Mouse (Mus musculus) hindbrain, embryonic 15.5 days (tissue): Measurements from ENCODE around the gene Ncoa3. TPM values are rescaled to one million over a fixed set of nuclear protein-coding genes. Genes with fewer than 3 reads are reported as not detected.
A peak's percentile ranks its signal among the peaks of the same experiment; 100 is the strongest.
"Not testable (repeated sequence)": the region's sequence is repeated elsewhere in the genome, so short reads cannot be mapped to it uniquely, and the experiment has no call there.

Experiments
- ATAC-seq: fragments of 200-750 bp; cut with Nextera tagmentation; 2 replicates; pipeline ENCODE4 v1.8.0; 2017; ENCODE audit warnings: low read depth, moderate number of reproducible peaks, moderate TSS enrichment; ENCODE audit not compliant: low FRiP score
- H3K27ac ChIP-seq: fragments of 300-500 bp; sonication (generic); replicated peaks from 2 replicates; pipeline ENCODE4 v1.5.1; 2015; ENCODE audit warnings: mild to moderate bottlenecking, inconsistent platforms
- H3K27me3 ChIP-seq: fragments of 300-500 bp; sonication (generic); 2 replicates; pipeline ENCODE4 v1.6.1; 2015; ENCODE audit warnings: control low read depth, inconsistent platforms
- H3K36me3 ChIP-seq: fragments of 300-500 bp; sonication (generic); 2 replicates; pipeline ENCODE4 v1.6.1; 2015; ENCODE audit warnings: control low read depth, inconsistent platforms
- H3K4me1 ChIP-seq: fragments of 300-500 bp; sonication (generic); replicated peaks from 2 replicates; pipeline ENCODE4 v1.6.1; 2015; ENCODE audit warnings: control low read depth, inconsistent platforms
- H3K4me2 ChIP-seq: fragments of 300-500 bp; sonication (generic); 2 replicates; pipeline ENCODE4 v1.6.1; 2015; ENCODE audit warnings: moderate library complexity, mild to moderate bottlenecking, inconsistent platforms
- H3K4me3 ChIP-seq: fragments of 300-500 bp; sonication (generic); 2 replicates; pipeline ENCODE4 v1.5.1; 2015; ENCODE audit warnings: mild to moderate bottlenecking, inconsistent platforms
- H3K9ac ChIP-seq: fragments of 300-500 bp; sonication (generic); 2 replicates; pipeline ENCODE4 v1.6.1; 2015; ENCODE audit warnings: inconsistent platforms
- H3K9me3 ChIP-seq: fragments of 300-500 bp; sonication (generic); 2 replicates; pipeline ENCODE4 v1.6.1; 2016; ENCODE audit warnings: control low read depth, inconsistent platforms
- WGBS: fragments of 180-500 bp; shearing (Covaris S2); methylation state at CpG from one replicate; pipeline ENCODE4 v1.1.7; 2015; 5-methylcytosine and 5-hydroxymethylcytosine counted together
- polyA plus RNA-seq: library from polyadenylated mRNA; unstranded; fragments of >200 nt; fragmentation: Nextera tagmentation; extraction: Ambion mirVana; gene quantifications from 2 replicates; pipeline ENCODE4 v1.2.1, GENCODE M21; 2015

The Ncoa3 gene
- 14.0 and 15.1 TPM in 2 replicates for polyA plus RNA-seq

- Histone ChIP-seq H3K4me2 (peak within 1 kb of the TSS; percentile 91), H3K27ac (peak within 1 kb of the TSS; percentile 87), H3K9ac (peak within 1 kb of the TSS; percentile 90), H3K4me1 (peaks cover 14% of the 10 kb centered on the region), H3K27me3 (no peaks in the 10 kb centered on the region), H3K4me3 (peak within 1 kb of the TSS; percentile 96), H3K36me3 (no peaks in the 10 kb centered on the region), H3K9me3 (no peaks in the 10 kb centered on the region)
- peak; percentile 92 for ATAC-seq
- WGBS = 2% methylated on average over 76 of the region's 103 CpGs
Measured at GRCm38 (mm10) chr2:165992270-165993172, at the start of gene Ncoa3. TSS of gene Ncoa3 (plus strand) at chr2:165992636.

- no peaks in the 10 kb centered on the region for H3K27me3 ChIP-seq
Measured at GRCm38 (mm10) chr2:165943113-165943512, 49.3 kb upstream of the Ncoa3 start.

GRCm38 (mm10) chr2:165944576-165945351 is 47.7 kb upstream of the Ncoa3 start:
- Histone ChIP-seq H3K9me3 (no peaks in the 10 kb centered on the region), H3K36me3 (no peaks in the 10 kb centered on the region), H3K4me1 (no peaks in the 10 kb centered on the region), H3K4me2 (no peak overlapping the region), H3K4me3 (no peak overlapping the region), H3K27ac (no peak overlapping the region), H3K9ac (no peak overlapping the region), H3K27me3 (no peaks in the 10 kb centered on the region)
- WGBS = 79% methylated on average over 11 of the region's 11 CpGs
- ATAC-seq = no peak

More at GRCm38 (mm10) chr2:165943113-165943512, 49.3 kb upstream of the Ncoa3 start:
- Histone ChIP-seq H3K4me3 (no peak overlapping the region), H3K9me3 (no peaks in the 10 kb centered on the region), H3K4me2 (no peak overlapping the region), H3K9ac (no peak overlapping the region), H3K36me3 (no peaks in the 10 kb centered on the region), H3K27ac (no peak overlapping the region), H3K4me1 (no peaks in the 10 kb centered on the region)
- no peak for ATAC-seq
- WGBS = 91% methylated on average over 2 of the region's 2 CpGs

DNA sequence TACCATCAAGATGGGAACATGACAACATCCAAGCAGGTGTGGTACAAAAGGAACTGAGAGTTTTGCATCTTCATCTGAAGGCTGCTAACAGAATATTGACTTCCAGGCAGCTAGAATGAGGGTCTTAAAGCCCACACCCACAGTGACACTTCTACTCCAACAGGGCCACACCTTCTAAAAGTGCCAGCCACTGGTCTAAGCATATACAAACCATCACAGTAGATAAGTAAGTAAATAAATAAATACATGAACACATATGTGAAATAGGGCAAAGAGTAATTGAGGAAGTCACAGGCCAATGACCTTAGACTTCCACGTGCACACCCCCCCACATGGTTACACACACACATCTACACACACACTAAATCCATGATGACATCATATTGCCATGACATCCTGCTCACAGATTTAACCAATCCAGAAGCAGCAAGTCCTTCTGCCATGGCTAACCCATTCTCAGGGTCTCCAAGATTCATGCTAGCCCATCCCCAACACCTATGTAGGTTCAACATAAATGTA is 46.3 kb upstream of the Ncoa3 start:
- H3K36me3 ChIP-seq = no peaks in the 10 kb centered on the region
- 93% methylated on average over 1 of the region's 1 CpGs for WGBS
- no peaks in the 10 kb centered on the region for H3K27me3 ChIP-seq
- H3K4me3 ChIP-seq = no peak overlapping the region
- H3K4me2 ChIP-seq = no peak overlapping the region
- no peaks in the 10 kb centered on the region for H3K4me1 ChIP-seq
- H3K27ac ChIP-seq = no peak overlapping the region
- no peaks in the 10 kb centered on the region for H3K9me3 ChIP-seq
- no peak for ATAC-seq
- no peak overlapping the region for H3K9ac ChIP-seq

- 77% methylated on average over 1 of the region's 1 CpGs for WGBS
- Histone ChIP-seq H3K9ac (no peak overlapping the region), H3K36me3 (no peaks in the 10 kb centered on the region), H3K4me1 (no peaks in the 10 kb centered on the region), H3K4me2 (no peak overlapping the region), H3K4me3 (no peak overlapping the region), H3K9me3 (no peaks in the 10 kb centered on the region), H3K27ac (no peak overlapping the region), H3K27me3 (no peaks in the 10 kb centered on the region)
- ATAC-seq = no peak
Measured at GRCm38 (mm10) chr2:165948007-165948406, 44.4 kb upstream of the Ncoa3 start.

- H3K36me3 ChIP-seq, H3K27me3 ChIP-seq, H3K9me3 ChIP-seq, H3K9ac ChIP-seq, H3K4me3 ChIP-seq, ATAC-seq, H3K4me1 ChIP-seq, H3K27ac ChIP-seq, H3K4me2 ChIP-seq: not testable (repeated sequence)
- WGBS = 56% methylated on average over 1 of the region's 1 CpGs
Measured at GRCm38 (mm10) chr2:165948785-165949184, 43.7 kb upstream of the Ncoa3 start.

DNA sequence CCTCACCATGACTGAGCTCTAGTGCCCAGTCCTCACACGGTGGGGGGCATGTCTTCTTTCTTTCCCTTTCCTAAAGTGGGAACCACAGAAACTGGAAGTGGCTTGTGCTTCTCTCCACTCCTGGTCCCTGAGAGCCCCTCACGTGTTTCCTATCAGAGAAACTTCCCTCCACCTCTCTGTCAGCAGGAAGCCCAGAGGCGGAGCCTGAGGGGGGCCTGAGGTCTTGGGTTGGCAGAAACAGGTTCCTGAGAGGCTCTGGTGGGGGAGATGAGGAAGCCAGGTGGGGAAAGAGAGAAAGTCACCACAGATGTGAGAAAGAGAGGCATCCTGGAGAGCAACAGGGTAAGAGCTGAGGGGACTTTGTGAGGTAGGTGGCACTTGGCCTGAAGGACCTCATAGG is 42.7 kb upstream of the Ncoa3 start:
- no peak overlapping the region for H3K4me2 ChIP-seq
- no peaks in the 10 kb centered on the region for H3K4me1 ChIP-seq
- no peaks in the 10 kb centered on the region for H3K27me3 ChIP-seq
- ATAC-seq = no peak
- H3K4me3 ChIP-seq = no peak overlapping the region
- no peak overlapping the region for H3K9ac ChIP-seq
- H3K9me3 ChIP-seq = no peaks in the 10 kb centered on the region
- H3K36me3 ChIP-seq = no peaks in the 10 kb centered on the region
- 67% methylated on average over 3 of the region's 3 CpGs for WGBS
- no peak overlapping the region for H3K27ac ChIP-seq

GRCm38 (mm10) chr2:165951432-165952068 is 40.9 kb upstream of the Ncoa3 start:
- ATAC-seq = no peak

GRCm38 (mm10) chr2:165954872-165955271 is 37.6 kb upstream of the Ncoa3 start:
- H3K9me3 ChIP-seq = no peaks in the 10 kb centered on the region
- H3K4me2 ChIP-seq = no peak overlapping the region
- ATAC-seq = no peak
- WGBS = 83% methylated on average over 20 of the region's 20 CpGs
- H3K9ac ChIP-seq = no peak overlapping the region
- no peaks in the 10 kb centered on the region for H3K36me3 ChIP-seq
- H3K4me1 ChIP-seq = no peaks in the 10 kb centered on the region
- H3K27ac ChIP-seq = no peak overlapping the region
- H3K4me3 ChIP-seq = no peak overlapping the region
- no peaks in the 10 kb centered on the region for H3K27me3 ChIP-seq

More at GRCm38 (mm10) chr2:165951432-165952068, 40.9 kb upstream of the Ncoa3 start:
- Histone ChIP-seq H3K27me3 (no peaks in the 10 kb centered on the region), H3K4me2 (no peak overlapping the region), H3K27ac (no peak overlapping the region), H3K9ac (no peak overlapping the region), H3K36me3 (no peaks in the 10 kb centered on the region), H3K4me1 (no peaks in the 10 kb centered on the region), H3K9me3 (no peaks in the 10 kb centered on the region), H3K4me3 (no peak overlapping the region)
- 67% methylated on average over 12 of the region's 12 CpGs for WGBS

GRCm38 (mm10) chr2:165955386-165955785 is 37.0 kb upstream of the Ncoa3 start:
- H3K36me3 ChIP-seq = no peaks in the 10 kb centered on the region
- H3K27ac ChIP-seq = no peak overlapping the region
- H3K9ac ChIP-seq = no peak overlapping the region
- no peak for ATAC-seq
- no peaks in the 10 kb centered on the region for H3K4me1 ChIP-seq
- no peak overlapping the region for H3K4me3 ChIP-seq
- H3K9me3 ChIP-seq = no peaks in the 10 kb centered on the region
- WGBS = 84% methylated on average over 8 of the region's 8 CpGs
- H3K27me3 ChIP-seq = no peaks in the 10 kb centered on the region
- H3K4me2 ChIP-seq = no peak overlapping the region

DNA sequence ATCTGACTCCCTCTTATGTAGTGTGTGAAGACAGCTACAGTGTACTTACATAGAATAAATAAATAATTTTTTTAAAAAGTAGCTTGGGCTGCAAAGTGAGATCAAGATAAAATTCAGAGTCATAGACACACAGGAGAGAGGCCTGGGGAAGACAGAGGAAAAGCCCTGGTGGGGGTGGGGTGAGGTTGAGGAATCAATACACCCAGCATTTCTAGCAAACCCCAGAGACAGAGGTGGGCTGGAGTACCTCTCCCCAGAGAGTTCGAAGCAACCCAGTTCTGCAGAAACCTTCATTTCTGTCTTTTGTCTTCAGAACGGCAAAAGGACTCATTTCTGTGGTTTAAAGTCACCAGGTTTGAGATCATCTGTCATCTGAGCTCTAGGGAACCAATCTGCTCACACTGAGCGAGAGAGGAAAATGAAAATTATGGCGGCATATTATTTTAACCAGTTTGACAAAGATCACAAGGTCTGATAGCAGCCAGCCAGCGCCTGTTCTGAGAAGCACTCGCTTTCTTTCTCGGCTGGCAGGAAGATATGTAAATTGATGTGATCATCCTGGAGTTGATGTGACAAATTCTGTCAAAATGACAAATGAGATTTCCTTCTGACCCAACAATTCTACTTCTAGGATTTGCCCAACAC is 36.2 kb upstream of the Ncoa3 start:
- Histone ChIP-seq H3K4me2 (no peak overlapping the region), H3K36me3 (no peaks in the 10 kb centered on the region), H3K4me3 (no peak overlapping the region), H3K9ac (no peak overlapping the region), H3K27me3 (no peaks in the 10 kb centered on the region), H3K9me3 (no peaks in the 10 kb centered on the region), H3K4me1 (no peaks in the 10 kb centered on the region), H3K27ac (no peak overlapping the region)
- no peak for ATAC-seq
- WGBS = 73% methylated on average over 7 of the region's 7 CpGs
